Mouse (Mus musculus) MEL (cell line): Measurements from ENCODE around the gene Rab28. TPM values are rescaled to one million over a fixed set of nuclear protein-coding genes. Genes with fewer than 3 reads are reported as not detected.

ENCODE experiments used
- DNase-seq: peaks from one replicate; pipeline ENCODE4 v3.0.0; 2011; ENCODE audit warnings: low read depth, low spot score
- H3K27ac ChIP-seq: 2 replicates; pipeline ENCODE4 v1.5.1; 2012; ENCODE audit warnings: low read depth, mild to moderate bottlenecking, control low read depth, low read length, moderate library complexity; ENCODE audit not compliant: control insufficient read depth
- H3K27me3 ChIP-seq, 2 experiments: fragments of 150-350 bp in 1 of 2; sonication (generic) in 1 of 2; 2 replicates each; pipeline ENCODE4 v1.6.1; 2012; ENCODE audit warnings: low read length in 2 of 2, mild to moderate bottlenecking in 2 of 2, improper control_type of control experiment in 1 of 2, moderate library complexity in 1 of 2; ENCODE audit not compliant: insufficient read depth in 2 of 2, control insufficient read depth in 1 of 2
- H3K36me3 ChIP-seq, 2 experiments: 2 replicates each; pipeline ENCODE4 v1.6.1; 2012 to 2014; ENCODE audit warnings: low read length in 2 of 2, improper control_type of control experiment in 1 of 2, inconsistent platforms in 1 of 2, mild to moderate bottlenecking in 1 of 2; ENCODE audit not compliant: insufficient read depth in 2 of 2, control insufficient read depth in 1 of 2
- H3K4me1 ChIP-seq, 2 experiments: fragments of 150-350 bp in 1 of 2; sonication (generic) in 1 of 2; 2 replicates each; pipeline ENCODE4 v1.6.1; 2012; ENCODE audit warnings: low read length in 2 of 2, improper control_type of control experiment in 1 of 2, mild to moderate bottlenecking in 1 of 2; ENCODE audit not compliant: insufficient read depth in 2 of 2, control insufficient read depth in 1 of 2
- H3K4me3 ChIP-seq, 2 experiments: fragments of 150-350 bp in 1 of 2; sonication (generic) in 1 of 2; 2 replicates each; pipeline ENCODE4 v1.5.1; 2012; ENCODE audit warnings: low read depth in 2 of 2, low read length in 2 of 2, mild to moderate bottlenecking in 2 of 2, moderate library complexity in 2 of 2, control low read depth in 1 of 2, improper control_type of control experiment in 1 of 2; ENCODE audit not compliant: control insufficient read depth in 1 of 2, insufficient read depth in 1 of 2
- H3K79me2 ChIP-seq: 2 replicates; pipeline ENCODE4 v1.6.1; 2012; ENCODE audit warnings: mild to moderate bottlenecking, low read length, moderate library complexity; ENCODE audit not compliant: control insufficient read depth, poor library complexity, insufficient read depth
- H3K9ac ChIP-seq: 2 replicates; pipeline ENCODE4 v1.6.1; 2012; ENCODE audit warnings: low read depth, mild to moderate bottlenecking, control low read depth, low read length, moderate library complexity; ENCODE audit not compliant: control insufficient read depth, poor library complexity, severe bottlenecking
- H3K9me3 ChIP-seq: fragments of 150-350 bp; sonication (generic); replicated peaks from 2 replicates; pipeline ENCODE4 v1.6.1; 2012; ENCODE audit warnings: mild to moderate bottlenecking, low read length, improper control_type of control experiment, moderate library complexity; ENCODE audit not compliant: insufficient read depth
- CTCF ChIP-seq, 3 experiments: IDR thresholded peaks in 2 of 3; conservative IDR thresholded peaks in 1 of 3; 2 replicates each; pipeline ENCODE4 v1.5.1; 2011 to 2012; ENCODE audit warnings: low read length in 3 of 3, low read depth in 2 of 3, mild to moderate bottlenecking in 2 of 3, improper control_type of control experiment in 1 of 3, inconsistent platforms in 1 of 3, mixed read lengths in 1 of 3, moderate library complexity in 1 of 3; ENCODE audit not compliant: control insufficient read depth in 1 of 3, insufficient read depth in 1 of 3, poor library complexity in 1 of 3, severe bottlenecking in 1 of 3
- ELF1 ChIP-seq: IDR thresholded peaks from 2 replicates; pipeline ENCODE4 v1.6.1; 2014; ENCODE audit warnings: low read depth, mild to moderate bottlenecking, inconsistent platforms, low read length, improper control_type of control experiment, moderate library complexity
- EP300 ChIP-seq, 2 experiments: IDR thresholded peaks; 2 replicates each; pipeline ENCODE4 v1.6.1; 2011; ENCODE audit warnings: improper control_type of control experiment in 2 of 2, low read length in 2 of 2, low read depth in 1 of 2, mild to moderate bottlenecking in 1 of 2
- GABPA ChIP-seq: IDR thresholded peaks from 2 replicates; pipeline ENCODE4 v1.6.1; 2012; ENCODE audit warnings: low read depth, mild to moderate bottlenecking, inconsistent platforms, low read length, improper control_type of control experiment, moderate library complexity
- HCFC1 ChIP-seq: IDR thresholded peaks from 2 replicates; pipeline ENCODE4 v1.6.1; 2012; ENCODE audit warnings: low read depth, mild to moderate bottlenecking, inconsistent platforms, low read length, improper control_type of control experiment, moderate library complexity
- MAX ChIP-seq: IDR thresholded peaks from 2 replicates; pipeline ENCODE4 v1.6.1; 2011; ENCODE audit warnings: low read length, improper control_type of control experiment
- MXI1 ChIP-seq: IDR thresholded peaks from 2 replicates; pipeline ENCODE4 v1.6.1; 2011; ENCODE audit warnings: mild to moderate bottlenecking, low read depth, low read length, improper control_type of control experiment
- NELFE ChIP-seq: IDR thresholded peaks from 2 replicates; pipeline ENCODE4 v1.6.1; 2011; ENCODE audit warnings: low read depth, low read length, improper control_type of control experiment
- NRF1 ChIP-seq: IDR thresholded peaks from 2 replicates; pipeline ENCODE4 v1.6.1; 2014; ENCODE audit warnings: low read depth, mild to moderate bottlenecking, inconsistent platforms, low read length, improper control_type of control experiment, moderate library complexity; ENCODE audit not compliant: poor library complexity, insufficient read depth, severe bottlenecking
- POLR2AphosphoS5 ChIP-seq: IDR thresholded peaks from 2 replicates; pipeline ENCODE4 v1.6.1; 2012; ENCODE audit warnings: low read depth, borderline replicate concordance, mild to moderate bottlenecking, inconsistent platforms, low read length, moderate library complexity, mixed read lengths
- RCOR1 ChIP-seq: IDR thresholded peaks from 2 replicates; pipeline ENCODE4 v1.6.1; 2012; ENCODE audit warnings: low read depth, mild to moderate bottlenecking, inconsistent platforms, low read length, improper control_type of control experiment
- SMC3 ChIP-seq: IDR thresholded peaks from 2 replicates; pipeline ENCODE4 v1.6.1; 2011; ENCODE audit warnings: low read depth, low read length, improper control_type of control experiment
- TAL1 ChIP-seq: IDR thresholded peaks from 2 replicates; pipeline ENCODE4 v1.6.1; 2012; ENCODE audit warnings: mild to moderate bottlenecking, inconsistent platforms, low read length, moderate library complexity, mixed read lengths
- TBP ChIP-seq: IDR thresholded peaks from 2 replicates; pipeline ENCODE4 v1.8.0; 2011; ENCODE audit warnings: low read depth, low read length, improper control_type of control experiment
- USF2 ChIP-seq, 2 experiments: IDR thresholded peaks; 2 replicates each; pipeline ENCODE4 v1.6.1; 2011 to 2012; ENCODE audit warnings: improper control_type of control experiment in 2 of 2, low read length in 2 of 2, borderline replicate concordance in 1 of 2, inconsistent platforms in 1 of 2, low read depth in 1 of 2, mild to moderate bottlenecking in 1 of 2; ENCODE audit not compliant: insufficient read depth in 1 of 2
- ZMIZ1 ChIP-seq: IDR thresholded peaks from 2 replicates; pipeline ENCODE4 v1.6.1; 2012; ENCODE audit warnings: low read depth, mild to moderate bottlenecking, inconsistent platforms, low read length, improper control_type of control experiment, moderate library complexity
- polyA plus RNA-seq, 2 experiments: library from polyadenylated mRNA; stranded (reverse) in 1 of 2; unstranded in 1 of 2; fragments of >175 nt in 1 of 2; fragments of >200 nt in 1 of 2; gene quantifications; 2 replicates each; pipeline versions ENCODE4 v1.2.1 to v1.2.4; 2012; ENCODE audit warnings: low replicate concordance in 2 of 2, low read depth in 1 of 2; ENCODE audit not compliant: insufficient read length in 2 of 2, insufficient read depth in 1 of 2, missing spikeins in 1 of 2
- total RNA-seq: library from RNA; depleted of rRNA; stranded (reverse); fragments of 300-350 nt; gene quantifications from 2 replicates; pipeline ENCODE4 v1.2.3, GENCODE M21; 2012

The Rab28 gene
- total and polyA plus RNA-seq, 3 experiments = 66.5 to 66.7 TPM; not detected in 1

DNA sequence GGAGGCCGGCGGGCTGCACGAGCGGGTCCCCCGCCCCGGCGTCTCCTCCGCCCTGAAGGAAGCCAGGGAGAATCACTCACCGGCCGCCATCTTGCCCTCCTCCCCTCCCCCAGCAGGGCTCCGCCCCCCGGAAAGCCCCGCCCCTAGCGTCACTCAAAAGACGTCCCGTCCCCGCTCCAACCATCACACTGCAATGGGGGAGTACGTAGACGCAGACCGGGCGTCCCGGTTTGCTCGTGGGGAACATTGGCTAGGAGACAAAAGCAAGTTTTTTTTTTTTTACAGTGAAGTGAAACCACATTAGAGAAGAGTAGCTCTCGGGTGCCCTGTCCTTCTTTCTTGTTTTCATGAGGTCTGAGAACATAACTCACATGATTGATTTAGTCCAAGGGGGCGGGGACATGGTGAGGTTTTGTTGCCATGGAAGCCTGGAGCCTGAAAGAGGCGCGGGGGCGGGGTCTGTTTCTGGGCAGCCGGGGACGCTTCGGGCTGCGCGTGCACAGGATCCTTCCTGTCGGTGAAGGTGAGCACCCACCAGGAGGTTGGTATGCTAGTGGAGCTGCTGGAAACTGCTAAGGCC is at the start of gene Rab28 (continued):
- peak; percentile 62 for TF ChIP-seq TBP
- TF ChIP-seq ELF1 = peak; percentile 61
- TF ChIP-seq MAX = peak; percentile 59; the same call in 1 of the 2 replicates
- TF ChIP-seq TAL1 = no peak

DNA sequence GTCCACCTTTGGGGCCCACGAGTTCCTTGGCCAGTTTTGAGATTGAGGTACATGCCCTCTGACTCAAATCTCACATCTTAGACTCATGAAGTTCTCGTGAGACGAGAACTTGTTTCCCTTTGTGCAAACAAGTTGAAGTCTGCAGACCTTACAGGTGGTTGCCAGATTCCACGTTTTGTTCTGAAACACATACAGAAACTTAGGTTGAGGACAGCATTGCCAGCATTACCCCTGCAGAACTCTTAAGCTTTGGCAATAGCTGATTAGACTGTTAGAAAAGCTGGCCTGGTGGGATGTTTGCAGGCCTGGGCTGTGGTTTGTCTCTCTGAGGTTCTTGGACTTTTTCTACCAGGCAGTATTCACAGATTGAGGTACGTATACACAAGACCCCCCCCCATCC is 49.4 kb upstream of the Rab28 start:
- Histone ChIP-seq H3K9ac (no peak overlapping the region), H3K27me3 (no peaks in the 10 kb centered on the region), H3K4me3 (no peak overlapping the region), H3K36me3 (peaks cover 0 to 7% of the 10 kb centered on the region in 2 experiments; a peak in 2 of 4 replicates), H3K79me2 (no peaks in the 10 kb centered on the region), H3K27ac (no peak overlapping the region), H3K9me3 (no peaks in the 10 kb centered on the region), H3K4me1 (peaks cover 5 to 6% of the 10 kb centered on the region in 2 experiments; a peak in 2 of 4 replicates)
- no peak for DNase-seq
- no peak for TF ChIP-seq HCFC1
- TF ChIP-seq CTCF (IDR thresholded peaks at IDR 0.05 in 2 of 3, conservative IDR thresholded peaks at IDR 0.05 in 1 of 3; ENCODE audit: control insufficient read depth in 1 of 3, insufficient read depth in 1 of 3, low read depth in 2 of 3, low read length in 3 of 3, poor library complexity in 1 of 3, severe bottlenecking in 1 of 3) = no peak
- TF ChIP-seq USF2 (IDR thresholded peaks at IDR 0.05; ENCODE audit: borderline replicate concordance in 1 of 2, insufficient read depth in 1 of 2, low read depth in 1 of 2, low read length in 2 of 2) = no peak
- no peak for TF ChIP-seq NRF1
- TF ChIP-seq RCOR1 = no peak
- no peak for TF ChIP-seq NELFE
- no peak for TF ChIP-seq SMC3
- TF ChIP-seq GABPA = no peak
- TF ChIP-seq POLR2AphosphoS5 = no peak
- no peak for TF ChIP-seq TAL1
- no peak for TF ChIP-seq ELF1
- no peak for TF ChIP-seq ZMIZ1

- Histone ChIP-seq H3K27ac (no peak overlapping the region; the same call in 1 of the 2 replicates), H3K9me3 (no peaks in the 10 kb centered on the region), H3K36me3 (peaks cover 0 to 7% of the 10 kb centered on the region in 2 experiments; a peak in 2 of 4 replicates), H3K4me1 (peaks cover 5 to 6% of the 10 kb centered on the region in 2 experiments; a peak in 2 of 4 replicates), H3K9ac (no peak overlapping the region), H3K27me3 (no peaks in the 10 kb centered on the region), H3K4me3 (no peak overlapping the region), H3K79me2 (no peaks in the 10 kb centered on the region)
- no peak for TF ChIP-seq MXI1
- peak in 1 of 2 experiments; percentile 35; a peak in 1 of 4 replicates for TF ChIP-seq EP300 (IDR thresholded peaks at IDR 0.05; ENCODE audit: low read depth in 1 of 2, low read length in 2 of 2)
- no peak for DNase-seq
Observed at GRCm38 (mm10) chr5:41756396-41756795, 48.4 kb upstream of the Rab28 start.
